Mouse (Mus musculus) hindbrain, embryonic 12.5 days (tissue): ENCODE measurements around the gene Magi2. TPM values are rescaled to one million over a fixed set of nuclear protein-coding genes. Genes with fewer than 3 reads are reported as not detected.
A peak's percentile ranks its signal among the peaks of the same experiment; 100 is the strongest.

ENCODE experiments used
- ATAC-seq: fragments of 200-750 bp; cut with Nextera tagmentation; 2 replicates; pipeline ENCODE4 v1.8.0; 2017; ENCODE audit warnings: moderate TSS enrichment; ENCODE audit not compliant: low FRiP score
- H3K27ac ChIP-seq: fragments of 300-500 bp; sonication (generic); 2 replicates; pipeline ENCODE4 v1.5.1; 2016; ENCODE audit warnings: mild to moderate bottlenecking
- H3K27me3 ChIP-seq: fragments of 300-500 bp; sonication (generic); 2 replicates; pipeline ENCODE4 v1.6.1; 2016; ENCODE audit warnings: mild to moderate bottlenecking
- H3K36me3 ChIP-seq: fragments of 300-500 bp; sonication (generic); 2 replicates; pipeline ENCODE4 v1.6.1; 2016; ENCODE audit warnings: mild to moderate bottlenecking
- H3K4me1 ChIP-seq: fragments of 300-500 bp; sonication (generic); 2 replicates; pipeline ENCODE4 v1.6.1; 2016
- H3K4me2 ChIP-seq: fragments of 300-500 bp; sonication (generic); replicated peaks from 2 replicates; pipeline ENCODE4 v1.6.1; 2016; ENCODE audit warnings: mild to moderate bottlenecking
- H3K4me3 ChIP-seq: fragments of 300-500 bp; sonication (generic); 2 replicates; pipeline ENCODE4 v1.5.1; 2016; ENCODE audit warnings: mild to moderate bottlenecking
- H3K9ac ChIP-seq: fragments of 300-500 bp; sonication (generic); 2 replicates; pipeline ENCODE4 v1.6.1; 2016; ENCODE audit warnings: mild to moderate bottlenecking, moderate library complexity
- H3K9me3 ChIP-seq: fragments of 300-500 bp; sonication (generic); replicated peaks from 2 replicates; pipeline ENCODE4 v1.6.1; 2016; ENCODE audit warnings: mild to moderate bottlenecking
- WGBS: fragments of 180-500 bp; shearing (Covaris S2); methylation state at CpG from one replicate; pipeline ENCODE4 v1.1.7; 2016; 5-methylcytosine and 5-hydroxymethylcytosine counted together
- polyA plus RNA-seq: library from polyadenylated mRNA; unstranded; fragments of >200 nt; fragmentation: Nextera tagmentation; extraction: Ambion mirVana; gene quantifications from 2 replicates; pipeline ENCODE4 v1.2.1, GENCODE M21; 2016

Gene Magi2
- polyA plus RNA-seq, 1 experiment from 2014 or later, result 18.5 TPM

- Histone ChIP-seq H3K36me3 (no peaks in the 10 kb centered on the region), H3K27ac (no peak overlapping the region), H3K4me2 (no peak overlapping the region), H3K27me3 (no peaks in the 10 kb centered on the region), H3K9me3 (no peaks in the 10 kb centered on the region), H3K4me3 (no peak overlapping the region), H3K4me1 (no peaks in the 10 kb centered on the region), H3K9ac (no peak overlapping the region)
- no peak for ATAC-seq
- 85% methylated on average over 3 of the region's 3 CpGs for WGBS
Measured at GRCm38 (mm10) chr5:20117156-20117555, 890.3 kb downstream of the Magi2 start.

- no peak for ATAC-seq
- no peak overlapping the region for H3K4me2 ChIP-seq
Measured at GRCm38 (mm10) chr5:20140235-20140634, 913.4 kb downstream of the Magi2 start.

GRCm38 (mm10) chr5:20140662-20141444 lies 914.0 kb downstream of the Magi2 start:
- Histone ChIP-seq H3K27me3 (no peaks in the 10 kb centered on the region), H3K4me1 (no peaks in the 10 kb centered on the region), H3K4me3 (no peak overlapping the region), H3K9me3 (no peaks in the 10 kb centered on the region), H3K9ac (no peak overlapping the region), H3K27ac (no peak overlapping the region), H3K4me2 (no peak overlapping the region), H3K36me3 (no peaks in the 10 kb centered on the region)
- WGBS, result 41% methylated on average over 10 of the region's 10 CpGs
- peak; percentile 54; the same call in 1 of the 2 replicates for ATAC-seq

More at GRCm38 (mm10) chr5:20140235-20140634, 913.4 kb downstream of the Magi2 start:
- no peaks in the 10 kb centered on the region for H3K4me1 ChIP-seq
- H3K9me3 ChIP-seq, result no peaks in the 10 kb centered on the region
- no peaks in the 10 kb centered on the region for H3K27me3 ChIP-seq
- no peak overlapping the region for H3K27ac ChIP-seq
- H3K36me3 ChIP-seq, result no peaks in the 10 kb centered on the region
- WGBS, result 76% methylated on average over 2 of the region's 2 CpGs
- no peak overlapping the region for H3K4me3 ChIP-seq
- no peak overlapping the region for H3K9ac ChIP-seq

GRCm38 (mm10) chr5:20153359-20154125 lies 926.7 kb downstream of the Magi2 start:
- Histone ChIP-seq H3K27ac (no peak overlapping the region), H3K9me3 (no peaks in the 10 kb centered on the region), H3K4me1 (no peaks in the 10 kb centered on the region), H3K4me2 (no peak overlapping the region), H3K27me3 (no peaks in the 10 kb centered on the region), H3K9ac (no peak overlapping the region), H3K36me3 (no peaks in the 10 kb centered on the region), H3K4me3 (no peak overlapping the region)
- no peak for ATAC-seq
- WGBS, result 38% methylated on average over 3 of the region's 3 CpGs

- Histone ChIP-seq H3K4me2 (0 out of 2 replicates have a peak overlapping the region, but pooled peaks have one; percentile 8), H3K27me3 (no peaks in the 10 kb centered on the region), H3K36me3 (no peaks in the 10 kb centered on the region), H3K27ac (peak overlapping the region; percentile 49; the same call in 1 of the 2 replicates), H3K4me3 (no peak overlapping the region), H3K9ac (no peak overlapping the region), H3K4me1 (0 out of 2 replicates have a peak, but pooled peaks cover 5% of the 10 kb centered on the region), H3K9me3 (no peaks in the 10 kb centered on the region)
- 39% methylated on average over 5 of the region's 5 CpGs for WGBS
- ATAC-seq, result peak; percentile 83
Measured at GRCm38 (mm10) chr5:20196765-20197164, 969.9 kb downstream of the Magi2 start.

GRCm38 (mm10) chr5:20197395-20197794 lies 970.6 kb downstream of the Magi2 start:
- no peak overlapping the region for H3K27ac ChIP-seq
- H3K4me1 ChIP-seq, result 0 out of 2 replicates have a peak, but pooled peaks cover 5% of the 10 kb centered on the region
- no peaks in the 10 kb centered on the region for H3K27me3 ChIP-seq
- 85% methylated on average over 9 of the region's 9 CpGs for WGBS
- no peak overlapping the region for H3K9ac ChIP-seq
- no peak overlapping the region for H3K4me2 ChIP-seq
- no peaks in the 10 kb centered on the region for H3K9me3 ChIP-seq
- H3K4me3 ChIP-seq, result no peak overlapping the region
- no peak for ATAC-seq
- H3K36me3 ChIP-seq, result no peaks in the 10 kb centered on the region

GRCm38 (mm10) chr5:20201348-20201747 lies 974.5 kb downstream of the Magi2 start:
- 0 out of 2 replicates have a peak, but pooled peaks cover 5% of the 10 kb centered on the region for H3K4me1 ChIP-seq
- H3K4me2 ChIP-seq, result no peak overlapping the region
- no peaks in the 10 kb centered on the region for H3K27me3 ChIP-seq
- no peak overlapping the region for H3K4me3 ChIP-seq
- no peaks in the 10 kb centered on the region for H3K9me3 ChIP-seq
- no peak overlapping the region for H3K9ac ChIP-seq
- ATAC-seq, result no peak
- H3K27ac ChIP-seq, result no peak overlapping the region
- H3K36me3 ChIP-seq, result no peaks in the 10 kb centered on the region
- WGBS, result 71% methylated on average over 1 of the region's 1 CpGs

- H3K36me3 ChIP-seq, result no peaks in the 10 kb centered on the region
- no peak overlapping the region for H3K4me3 ChIP-seq
- no peaks in the 10 kb centered on the region for H3K9me3 ChIP-seq
- no peaks in the 10 kb centered on the region for H3K4me1 ChIP-seq
- no peak for ATAC-seq
- H3K27me3 ChIP-seq, result no peaks in the 10 kb centered on the region
- no peak overlapping the region for H3K4me2 ChIP-seq
- WGBS, result 95% methylated on average over 2 of the region's 2 CpGs
- no peak overlapping the region for H3K9ac ChIP-seq
- no peak overlapping the region for H3K27ac ChIP-seq
Measured at GRCm38 (mm10) chr5:20208110-20208509, 981.3 kb downstream of the Magi2 start.

GRCm38 (mm10) chr5:20213299-20213698 lies 986.5 kb downstream of the Magi2 start:
- Histone ChIP-seq H3K27ac (no peak overlapping the region), H3K9me3 (no peaks in the 10 kb centered on the region), H3K27me3 (no peaks in the 10 kb centered on the region), H3K4me1 (no peaks in the 10 kb centered on the region), H3K4me3 (no peak overlapping the region), H3K36me3 (no peaks in the 10 kb centered on the region), H3K9ac (no peak overlapping the region), H3K4me2 (no peak overlapping the region)
- no peak for ATAC-seq
- WGBS, result 80% methylated on average over 2 of the region's 2 CpGs

GRCm38 (mm10) chr5:20226471-20227210 lies 999.8 kb downstream of the Magi2 start:
- WGBS, result 83% methylated on average over 6 of the region's 6 CpGs
- H3K27ac ChIP-seq, result no peak overlapping the region
- ATAC-seq, result no peak

GRCm38 (mm10) chr5:20227912-20228762 lies 1001.3 kb downstream of the Magi2 start:
- Histone ChIP-seq H3K27ac (no peak overlapping the region), H3K9ac (no peak overlapping the region), H3K9me3 (no peaks in the 10 kb centered on the region), H3K36me3 (no peaks in the 10 kb centered on the region), H3K4me3 (peak overlapping the region; percentile 17; the same call in 1 of the 2 replicates), H3K4me1 (0 out of 2 replicates have a peak, but pooled peaks cover 3% of the 10 kb centered on the region), H3K4me2 (peak overlapping the region; percentile 9; the same call in 1 of the 2 replicates), H3K27me3 (no peaks in the 10 kb centered on the region)
- 59% methylated on average over 16 of the region's 16 CpGs for WGBS
- peak; percentile 47 for ATAC-seq

More at GRCm38 (mm10) chr5:20226471-20227210, 999.8 kb downstream of the Magi2 start:
- Histone ChIP-seq H3K9me3 (no peaks in the 10 kb centered on the region), H3K4me3 (no peak overlapping the region), H3K27me3 (no peaks in the 10 kb centered on the region), H3K4me1 (0 out of 2 replicates have a peak, but pooled peaks cover 3% of the 10 kb centered on the region), H3K36me3 (no peaks in the 10 kb centered on the region), H3K9ac (no peak overlapping the region), H3K4me2 (no peak overlapping the region)
